ENCODE assay signal across 9 mouse cellular contexts in the genomic region with DNA sequence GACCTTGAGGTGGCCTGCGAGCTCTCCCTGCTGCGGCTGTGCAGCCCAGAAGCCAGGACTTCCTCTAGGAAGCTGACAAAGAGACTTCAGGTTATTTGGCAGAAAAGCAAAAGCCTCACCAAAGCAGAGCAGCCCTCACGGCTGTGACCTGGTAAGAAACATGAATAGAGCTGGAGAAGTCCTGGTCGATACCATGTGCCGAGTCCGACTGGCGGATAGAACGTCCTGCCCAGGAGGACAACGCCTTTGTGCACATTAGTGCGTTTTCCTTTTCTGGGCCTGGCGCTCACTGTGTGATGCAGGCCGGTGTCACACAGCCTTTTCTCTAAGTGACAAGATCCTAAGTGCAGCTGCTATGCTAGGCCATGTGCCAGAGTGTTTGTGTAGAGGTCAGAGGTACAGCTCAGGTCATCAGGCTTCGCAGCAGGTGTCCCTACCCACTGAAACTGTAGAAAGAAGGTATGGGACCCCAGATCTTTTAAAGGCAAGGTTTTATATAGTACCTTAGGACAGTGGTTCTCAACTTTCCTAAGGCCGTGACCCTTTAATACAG. TPM values are rescaled to one million over a fixed set of nuclear protein-coding genes. Genes with fewer than 3 reads are reported as not detected.
DNase-seq lines count a peak whose midpoint lies in the region; ATAC-seq and TF ChIP-seq lines count a peak whose summit lies in the region.
"Had no signal": no experiment of that assay in that cellular context is flagged by ENCODE, and none has a peak within 500 bp of the region (broad histone marks: within the 10 kb centered on the region; RNA-seq: fewer than 3 reads in every experiment).

No protein-coding gene starts in this region.

- H3K9me3 ChIP-seq in liver, embryonic 12.5 days (replicated peaks): no peaks in the 10 kb centered on the region
- no peaks in the 10 kb centered on the region for H3K9me3 ChIP-seq in heart, embryonic 14.5 days (ENCODE audit: control insufficient read depth, low read length)
- H3K9me3 ChIP-seq in intestine, embryonic 16.5 days (ENCODE audit: control insufficient read depth, low read length): no peaks in the 10 kb centered on the region
- H3K9me3 ChIP-seq: neural tube, embryonic 12.5 days had no signal

- intact Hi-C loops in gastrocnemius, postnatal 36 days (cut with DNase I): no loop called here

- H3K9ac ChIP-seq in liver, embryonic 12.5 days: peak overlapping the region; percentile 40; the same call in 1 of the 2 replicates
- H3K9ac ChIP-seq in heart, embryonic 14.5 days (ENCODE audit: low read length): peak overlapping the region; percentile 61; the same call in 1 of the 2 replicates
- no peak overlapping the region for H3K9ac ChIP-seq in intestine, embryonic 16.5 days (ENCODE audit: low read depth, low read length)
- H3K9ac ChIP-seq: neural tube, embryonic 12.5 days had no signal

- no peak overlapping the region for H3ac ChIP-seq in myocyte (ENCODE audit: control insufficient read depth, insufficient read length)

- no peak for TF ChIP-seq POLR2A in myocyte (IDR thresholded peaks at IDR 0.05; ENCODE audit: insufficient read length, low read depth)

- DNase-seq in gastrocnemius, postnatal 25 days: peak; percentile 42
- DNase-seq in gastrocnemius, postnatal 36 days: no peak
- DNase-seq in liver: no peak
- no peak for DNase-seq in urinary bladder, adult 18-20 months (ENCODE audit: low spot score in 2 of 2)

- H3K36me3 ChIP-seq in liver, embryonic 12.5 days: no peaks in the 10 kb centered on the region
- no peaks in the 10 kb centered on the region for H3K36me3 ChIP-seq in heart, embryonic 14.5 days (ENCODE audit: control insufficient read depth, insufficient read depth, low read length)
- H3K36me3 ChIP-seq in myocyte (ENCODE audit: control insufficient read depth, insufficient read depth): no peaks in the 10 kb centered on the region
- H3K36me3 ChIP-seq in intestine, embryonic 16.5 days (ENCODE audit: control insufficient read depth, insufficient read depth, low read length): no peaks in the 10 kb centered on the region

- no peak overlapping the region for H3K4me3 ChIP-seq in liver, embryonic 12.5 days
- no peak overlapping the region for H3K4me3 ChIP-seq in heart, embryonic 14.5 days (ENCODE audit: control insufficient read depth in 1 of 2, insufficient read depth in 1 of 2, low read depth in 1 of 2, low read length in 2 of 2)
- H3K4me3 ChIP-seq in myocyte: no peak overlapping the region
- H3K4me3 ChIP-seq in intestine, embryonic 16.5 days (ENCODE audit: low read length): no peak overlapping the region
- H3K4me3 ChIP-seq: neural tube, embryonic 12.5 days had no signal

- 72% methylated on average over 14 of the region's 14 CpGs for WGBS in liver, embryonic 12.5 days (ENCODE audit: insufficient replicate concordance)
- 68% methylated on average over 14 of the region's 14 CpGs for WGBS in heart, embryonic 14.5 days
- 73% methylated on average over 14 of the region's 14 CpGs for WGBS in intestine, embryonic 16.5 days

- ATAC-seq in liver, embryonic 12.5 days: no peak
- no peak for ATAC-seq in heart, embryonic 14.5 days (ENCODE audit: insufficient number of reproducible peaks, insufficient read depth, low FRiP score, low read depth)
- ATAC-seq in intestine, embryonic 16.5 days: no peak

- H3K4me1 ChIP-seq in liver, embryonic 12.5 days: peaks cover 57% of the 10 kb centered on the region
- peaks cover 24 to 41% of the 10 kb centered on the region in 2 experiments for H3K4me1 ChIP-seq in heart, embryonic 14.5 days (ENCODE audit: control insufficient read depth in 2 of 2, insufficient read depth in 2 of 2, low read length in 2 of 2)
- H3K4me1 ChIP-seq in intestine, embryonic 16.5 days (ENCODE audit: control insufficient read depth, insufficient read depth, low read length): peaks cover 6% of the 10 kb centered on the region

- H3K27ac ChIP-seq in liver, embryonic 12.5 days: peak overlapping the region; percentile 82
- H3K27ac ChIP-seq in heart, embryonic 14.5 days (replicated peaks in 1 of 2; ENCODE audit: control insufficient read depth in 1 of 2, insufficient read depth in 1 of 2, low read depth in 2 of 2, low read length in 2 of 2): peak overlapping the region; percentile 65 to 73
- H3K27ac ChIP-seq in intestine, embryonic 16.5 days (ENCODE audit: low read length): no peak overlapping the region
- H3K27ac ChIP-seq: neural tube, embryonic 12.5 days had no signal

- peaks cover 28% of the 10 kb centered on the region for H3K27me3 ChIP-seq in liver, embryonic 12.5 days (replicated peaks)
- H3K27me3 ChIP-seq in heart, embryonic 14.5 days (ENCODE audit: control insufficient read depth, insufficient read depth, low read length): no peaks in the 10 kb centered on the region
- H3K27me3 ChIP-seq in myocyte (ENCODE audit: control insufficient read depth, insufficient read depth, insufficient read length): no peaks in the 10 kb centered on the region
- H3K27me3 ChIP-seq in intestine, embryonic 16.5 days (replicated peaks; ENCODE audit: control insufficient read depth, insufficient read depth, low read length): no peaks in the 10 kb centered on the region
- H3K27me3 ChIP-seq: neural tube, embryonic 12.5 days had no signal

- H3K4me2 ChIP-seq in liver, embryonic 12.5 days: peak overlapping the region; percentile 41
- no peak overlapping the region for H3K4me2 ChIP-seq in heart, embryonic 14.5 days (ENCODE audit: low read length)
- peak overlapping the region; percentile 72 for H3K4me2 ChIP-seq in myocyte (ENCODE audit: low read depth)
- no peak overlapping the region for H3K4me2 ChIP-seq in intestine, embryonic 16.5 days (ENCODE audit: low read depth, low read length)
- H3K4me2 ChIP-seq: neural tube, embryonic 12.5 days had no signal

- peaks cover under 1% of the 10 kb centered on the region for H3K79me2 ChIP-seq in myocyte (ENCODE audit: control insufficient read depth, insufficient read depth)

TF ChIP-seq in myocyte, 11 proteins besides CTCF, POLR2A, EP300 and RAD21:
- TF ChIP-seq MYOD1 (IDR thresholded peaks at IDR 0.05; ENCODE audit: control insufficient read depth in 1 of 3, insufficient read length in 2 of 3, low read depth in 2 of 3) (peak in 2 of 3 experiments; percentile 31 to 89), USF1 (IDR thresholded peaks at IDR 0.05; ENCODE audit: low read depth) (no peak), TCF12 (IDR thresholded peaks at IDR 0.05; ENCODE audit: insufficient read depth, poor library complexity, severe bottlenecking) (peak; percentile 8), POLR2AphosphoS2 (IDR thresholded peaks at IDR 0.05; ENCODE audit: insufficient read length, low read depth) (no peak), E2F4 (IDR thresholded peaks at IDR 0.05; ENCODE audit: insufficient read depth) (no peak), MAX (IDR thresholded peaks at IDR 0.05; ENCODE audit: low read depth) (no peak), CEBPB (IDR thresholded peaks at IDR 0.05; ENCODE audit: insufficient read depth, poor library complexity, severe bottlenecking) (no peak), SRF (IDR thresholded peaks at IDR 0.05; ENCODE audit: control insufficient read depth, insufficient read length, low read depth) (no peak), TCF3 (IDR thresholded peaks at IDR 0.05; ENCODE audit: insufficient read length, low read depth) (no peak), MYOG (IDR thresholded peaks at IDR 0.05; ENCODE audit: control insufficient read depth in 1 of 3, insufficient read depth in 1 of 3, insufficient read length in 2 of 3, low read depth in 2 of 3) (peak; percentile 10 to 82 (median 16)), REST (IDR thresholded peaks at IDR 0.05; ENCODE audit: insufficient read depth, insufficient read length) (no peak)
TF ChIP-seq in myocyte: peak in this region for 3.

RNA-seq across cellular contexts. Expression of a gene that starts 4.4 kb away (rescaled TPM):
- 10 to 100 TPM; 23.2 to 39.8 TPM for total RNA-seq in gastrocnemius, postnatal 25 days (2021)
- total RNA-seq in gastrocnemius, postnatal 36 days (2021): 10 to 100 TPM; 17.6 to 23.6 TPM
- 9.4 and 10.4 TPM in 2 replicates for polyA plus RNA-seq in liver, embryonic 12.5 days (2016; fragmentation: Nextera tagmentation; extraction: Ambion mirVana)
- 65.0 and 73.7 TPM in 2 replicates for polyA plus RNA-seq in heart, embryonic 14.5 days (2014; fragmentation: Nextera tagmentation; extraction: Ambion mirVana)
- polyA plus RNA-seq in myocyte (2012; fragmentation: generic; extraction: Trizol): 107 TPM
- polyA plus RNA-seq in intestine, embryonic 16.5 days (2015; fragmentation: Nextera tagmentation; extraction: Ambion mirVana): 17.3 and 17.7 TPM in 2 replicates

RNA-seq across cellular contexts. Expression of a gene that starts 58.1 kb away (rescaled TPM):
- 10 to 100 TPM; 17.0 to 22.2 TPM for total RNA-seq in gastrocnemius, postnatal 25 days (2021)
- total RNA-seq in gastrocnemius, postnatal 36 days (2021): 10 to 100 TPM; 13.4 to 17.5 TPM
- 17.6 and 18.6 TPM in 2 replicates for polyA plus RNA-seq in liver, embryonic 12.5 days (2016; fragmentation: Nextera tagmentation; extraction: Ambion mirVana)
- polyA plus RNA-seq in heart, embryonic 14.5 days (2014; fragmentation: Nextera tagmentation; extraction: Ambion mirVana): 22.8 and 24.4 TPM in 2 replicates
- 22.0 TPM for polyA plus RNA-seq in myocyte (2012; fragmentation: generic; extraction: Trizol)
- polyA plus RNA-seq in intestine, embryonic 16.5 days (2015; fragmentation: Nextera tagmentation; extraction: Ambion mirVana): 28.0 and 28.5 TPM in 2 replicates

Comparison
In these comparisons a context has a peak if more than half of its experiments do, and no peak if none do; other contexts are left out.
1. H3K4me2 ChIP-seq: peak in liver, embryonic 12.5 days (single experiment) and myocyte (single experiment); none in heart, embryonic 14.5 days (single experiment) and intestine, embryonic 16.5 days (single experiment).